Mouse (Mus musculus): ENCODE data around the gene Sufu.

The Sufu gene

GRCm38 (mm10) chr19:46396686-46397435 lies at the start of gene Sufu:
TSS of gene Sufu (plus strand) at chr19:46396896.
- peak; percentile 97 to 98 for DNase-seq

- no peak for DNase-seq
Observed at GRCm38 (mm10) chr19:46347146-46347545, 49.5 kb upstream of the Sufu start.

GRCm38 (mm10) chr19:46347936-46348668 lies 48.6 kb upstream of the Sufu start:
- DNase-seq: no peak

GRCm38 (mm10) chr19:46348761-46349458 lies 47.8 kb upstream of the Sufu start:
- DNase-seq: peak; percentile 57 to 64

GRCm38 (mm10) chr19:46349550-46349949 lies 47.1 kb upstream of the Sufu start:
- no peak for DNase-seq

GRCm38 (mm10) chr19:46350168-46350932 lies 46.3 kb upstream of the Sufu start, which contains the start of gene 2310034G01Rik:
TSS of gene 2310034G01Rik (minus strand) at chr19:46350302.
- no peak for DNase-seq

- peak; percentile 63 to 66 for DNase-seq
Observed at GRCm38 (mm10) chr19:46356701-46357138, 40.0 kb upstream of the Sufu start.

GRCm38 (mm10) chr19:46357344-46358280 lies 39.1 kb upstream of the Sufu start:
- peak in 1 of 2 experiments; percentile 4 for DNase-seq

- DNase-seq: no peak
Observed at GRCm38 (mm10) chr19:46358381-46358780, 38.3 kb upstream of the Sufu start.

- DNase-seq: no peak
Observed at GRCm38 (mm10) chr19:46362104-46362503, 34.6 kb upstream of the Sufu start.

GRCm38 (mm10) chr19:46363294-46364009 lies 33.2 kb upstream of the Sufu start:
- DNase-seq: no peak

GRCm38 (mm10) chr19:46367798-46368590 lies 28.7 kb upstream of the Sufu start:
- no peak for DNase-seq

- DNase-seq: peak; percentile 48 to 58
Observed at GRCm38 (mm10) chr19:46369204-46369603, 27.5 kb upstream of the Sufu start.

- DNase-seq: no peak
Observed at GRCm38 (mm10) chr19:46374477-46375088, 22.1 kb upstream of the Sufu start.

GRCm38 (mm10) chr19:46375489-46375888 lies 21.2 kb upstream of the Sufu start:
- DNase-seq: no peak

- no peak for DNase-seq
Observed at GRCm38 (mm10) chr19:46375891-46376290, 20.8 kb upstream of the Sufu start.

GRCm38 (mm10) chr19:46382275-46382674 lies 14.4 kb upstream of the Sufu start:
- DNase-seq: no peak

- peak; percentile 24 to 29 for DNase-seq
Observed at GRCm38 (mm10) chr19:46389872-46390271, 6.8 kb upstream of the Sufu start.

- peak; percentile 68 to 71 for DNase-seq
Observed at GRCm38 (mm10) chr19:46392018-46392417, 4.7 kb upstream of the Sufu start.

Measured in B cell, adult 2 months (primary cell).